Mouse (Mus musculus): ENCODE results near the gene Acad9. TPM values are rescaled to one million over a fixed set of nuclear protein-coding genes. Genes with fewer than 3 reads are reported as not detected.

Acad9 gene
- total RNA-seq (2015; ENCODE audit: low replicate concordance), result 15.1 and 16.2 TPM in 2 replicates
- 4.5 and 22.6 TPM in 2 replicates for total RNA-seq (2017; ENCODE audit: low replicate concordance)

DNA sequence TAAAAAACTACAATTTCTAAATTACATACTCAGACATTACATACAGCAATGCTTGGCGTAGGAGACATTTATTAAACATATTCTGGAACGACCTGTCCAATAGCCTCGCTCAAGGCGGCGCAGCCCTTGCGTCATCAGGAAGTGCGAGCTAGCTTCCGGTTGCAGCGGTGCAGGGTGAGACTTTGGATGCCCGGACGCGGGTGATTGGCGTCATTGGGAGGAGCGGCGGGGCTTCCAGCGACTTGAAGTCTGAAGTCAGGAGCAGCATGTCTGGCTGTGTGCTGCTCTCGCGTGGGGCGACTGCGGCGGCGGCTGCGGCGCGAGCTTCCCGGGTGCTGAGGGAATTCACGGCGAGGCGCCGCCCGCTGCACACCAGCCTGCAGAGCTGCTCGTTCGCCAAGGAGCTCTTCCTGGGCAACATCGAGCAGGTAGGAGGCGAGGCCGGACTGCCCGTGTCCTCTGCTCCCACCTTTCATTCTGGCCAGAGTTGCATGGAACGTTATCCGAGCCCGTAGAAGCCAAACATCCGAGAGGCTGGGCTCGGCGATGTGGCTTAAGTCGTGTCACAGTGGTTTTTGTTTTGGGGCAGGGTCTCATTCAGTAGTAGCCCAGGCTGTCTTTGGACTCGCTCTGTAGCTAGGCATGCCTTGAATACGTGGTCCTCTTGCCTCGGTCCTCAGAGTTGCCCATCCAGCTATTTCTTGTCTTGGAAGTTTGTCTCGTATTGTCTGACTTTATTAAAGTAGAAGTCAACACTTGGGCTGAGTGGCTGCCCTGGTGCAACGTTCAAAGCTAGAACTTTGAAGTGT, at the start of gene Acad9:
Acad9 (plus strand) TSS at position 137 of the 809 bp plus-strand sequence.
- peak; percentile 95 for ATAC-seq (replicated peaks; ENCODE audit: low FRiP score, poor library complexity, severe bottlenecking)

DNA sequence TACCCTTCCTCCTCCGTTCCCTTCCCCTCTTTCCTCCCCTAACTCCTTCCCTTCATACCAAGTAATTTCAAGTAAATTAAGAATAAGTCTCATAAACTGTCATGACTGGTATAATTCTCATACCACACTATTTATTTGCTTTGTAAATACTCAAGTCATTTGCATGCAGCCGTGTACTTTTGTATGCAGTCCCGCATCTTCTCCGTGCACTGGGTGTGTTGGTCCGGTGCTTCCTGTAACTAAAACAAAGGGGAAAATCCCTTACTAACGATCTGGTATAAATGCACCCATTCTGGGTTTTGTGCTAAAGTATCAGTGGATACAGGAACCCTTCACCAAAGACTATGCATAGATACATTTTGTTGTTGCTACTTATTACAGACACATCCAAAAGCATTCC, 40.0 kb upstream of the Acad9 start:
- ATAC-seq (replicated peaks; ENCODE audit: low FRiP score, poor library complexity, severe bottlenecking), result no peak

DNA sequence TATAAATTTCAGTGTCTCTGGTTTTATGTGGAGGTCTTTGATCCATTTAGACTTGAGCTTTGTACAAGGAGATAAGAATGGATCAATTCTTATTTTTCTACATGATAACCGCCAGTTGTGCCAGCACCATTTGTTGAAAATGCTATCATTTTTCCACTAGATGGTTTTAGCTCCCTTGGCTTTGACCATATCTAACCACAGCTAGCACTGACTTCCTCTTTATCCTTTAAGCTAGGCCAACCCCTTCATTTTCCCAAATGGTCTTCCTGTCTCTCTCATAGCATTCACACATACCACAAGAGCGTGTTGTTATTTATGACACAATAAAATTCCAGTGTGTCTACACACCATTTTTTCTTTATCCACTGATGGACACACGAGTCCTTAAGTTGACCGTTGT, 35.8 kb upstream of the Acad9 start:
- ATAC-seq (replicated peaks; ENCODE audit: low FRiP score, poor library complexity, severe bottlenecking), result no peak

DNA sequence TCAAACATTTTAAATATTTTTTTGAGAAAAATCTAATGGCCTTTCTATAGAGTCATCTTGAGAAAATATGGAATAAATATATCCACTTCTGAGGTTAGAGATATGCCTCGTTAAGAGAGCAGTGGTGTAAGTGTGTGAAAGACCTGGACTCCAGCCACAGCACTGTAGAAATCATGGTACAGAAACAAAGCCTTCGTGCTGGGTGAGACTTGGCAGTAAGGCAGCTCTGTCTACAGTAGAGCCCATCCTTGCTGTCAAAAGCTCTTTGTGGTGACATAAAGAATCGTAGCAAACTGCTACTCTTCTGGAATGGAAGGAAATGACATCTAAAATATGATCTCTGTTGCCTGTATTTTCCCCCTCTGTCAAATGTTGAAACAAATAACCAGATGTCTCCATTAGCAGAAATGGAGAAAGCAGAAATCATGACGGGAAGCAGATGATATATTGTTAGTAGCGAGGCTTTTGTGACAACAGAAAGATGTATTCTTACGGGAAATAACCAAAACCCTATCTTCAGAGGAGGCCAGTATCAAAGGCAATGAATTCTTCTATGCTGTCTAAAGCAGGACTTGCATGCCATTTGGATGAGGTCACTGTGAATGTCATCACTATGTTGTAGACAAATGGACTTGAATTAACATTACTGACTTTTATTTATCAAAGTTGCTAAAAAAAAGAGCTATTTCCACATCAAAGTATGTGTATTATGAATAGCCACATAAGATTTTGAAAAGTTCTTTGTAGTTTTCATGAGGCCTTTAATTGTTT, 33.9 kb upstream of the Acad9 start:
- ATAC-seq (replicated peaks; ENCODE audit: low FRiP score, poor library complexity, severe bottlenecking), result no peak

DNA sequence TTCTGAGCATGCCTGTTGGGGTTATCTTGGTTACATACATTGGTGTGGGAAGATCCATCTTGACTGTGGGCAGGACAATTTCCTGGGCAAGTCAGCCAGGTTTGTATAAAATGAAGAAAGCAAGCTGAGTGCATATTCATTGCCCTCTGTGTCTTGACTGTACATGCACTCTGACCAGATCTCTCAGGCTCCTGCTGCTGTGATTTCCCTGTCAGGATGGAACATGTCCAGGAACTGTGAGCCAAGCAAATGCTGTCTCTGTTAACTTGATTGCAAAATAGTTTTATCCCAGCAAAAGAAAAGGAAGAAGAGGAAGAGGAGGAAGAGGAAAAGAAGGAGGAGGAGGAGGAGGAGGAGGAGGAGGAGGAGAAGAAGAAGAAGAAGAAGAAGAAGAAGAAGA, 21.3 kb upstream of the Acad9 start:
- ATAC-seq (replicated peaks; ENCODE audit: low FRiP score, poor library complexity, severe bottlenecking), result no peak

DNA sequence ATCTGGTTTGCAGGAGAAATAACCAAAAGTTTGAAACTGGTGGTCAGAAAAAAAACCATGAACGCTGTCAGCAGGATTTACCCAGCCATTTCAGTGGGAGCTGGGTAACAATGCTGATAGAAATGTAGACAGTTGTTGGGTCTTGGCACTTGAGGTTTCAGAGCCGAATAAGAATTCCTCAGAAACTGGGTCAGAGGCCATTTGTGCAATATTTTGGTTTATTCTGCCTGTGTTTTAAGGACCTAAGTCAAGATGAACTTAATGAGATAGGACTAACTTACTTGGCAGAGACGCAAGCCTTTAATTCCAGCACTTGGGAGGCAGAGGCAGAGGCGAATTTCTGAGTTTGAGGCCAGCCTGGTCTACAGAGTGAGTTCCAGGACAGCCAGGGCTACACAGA, 20.7 kb upstream of the Acad9 start:
- no peak for ATAC-seq (replicated peaks; ENCODE audit: low FRiP score, poor library complexity, severe bottlenecking)

DNA sequence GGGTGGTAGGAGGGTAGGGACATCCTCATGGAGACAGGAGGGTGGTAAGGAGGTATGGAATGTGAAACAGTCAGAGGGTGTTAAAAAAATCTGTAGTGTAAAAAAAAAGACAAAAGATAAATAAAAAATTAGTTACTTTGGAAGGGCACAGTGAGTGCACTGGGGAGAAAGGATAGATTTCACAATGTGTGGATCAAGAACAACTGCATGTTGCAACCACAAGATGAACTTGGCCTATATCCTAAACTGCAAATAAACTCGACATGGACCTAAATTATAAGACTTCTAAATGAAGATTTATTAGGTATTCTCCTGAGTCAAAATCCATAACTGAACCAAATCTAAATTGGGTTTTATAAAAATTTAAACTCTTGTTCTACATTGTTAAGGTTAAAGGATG, 16.7 kb upstream of the Acad9 start:
- no peak for ATAC-seq (replicated peaks; ENCODE audit: low FRiP score, poor library complexity, severe bottlenecking)

DNA sequence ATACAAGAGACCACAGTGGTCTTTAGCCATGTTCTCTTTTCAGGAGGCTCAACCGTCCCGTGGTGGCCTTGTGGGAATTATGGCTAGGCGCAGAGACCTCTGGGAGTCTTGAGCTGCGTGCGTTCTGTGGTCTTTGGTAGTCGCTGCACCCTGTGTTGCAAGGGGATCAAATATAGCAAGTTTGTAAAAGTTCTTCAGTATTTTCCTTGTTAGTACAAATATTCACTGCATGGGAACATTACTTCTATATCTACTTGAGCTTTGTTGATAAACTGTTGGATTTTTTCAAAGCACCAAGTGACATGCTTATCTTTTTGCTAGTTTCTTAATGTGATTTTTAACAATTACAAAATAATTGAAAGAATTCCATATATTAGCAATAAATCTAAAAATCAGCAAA, 12.3 kb upstream of the Acad9 start, which contains the start of gene Ccdc144b:
Ccdc144b (minus strand) TSS at position 101 of the 400 bp plus-strand sequence.
- no peak for ATAC-seq (replicated peaks; ENCODE audit: low FRiP score, poor library complexity, severe bottlenecking)

DNA sequence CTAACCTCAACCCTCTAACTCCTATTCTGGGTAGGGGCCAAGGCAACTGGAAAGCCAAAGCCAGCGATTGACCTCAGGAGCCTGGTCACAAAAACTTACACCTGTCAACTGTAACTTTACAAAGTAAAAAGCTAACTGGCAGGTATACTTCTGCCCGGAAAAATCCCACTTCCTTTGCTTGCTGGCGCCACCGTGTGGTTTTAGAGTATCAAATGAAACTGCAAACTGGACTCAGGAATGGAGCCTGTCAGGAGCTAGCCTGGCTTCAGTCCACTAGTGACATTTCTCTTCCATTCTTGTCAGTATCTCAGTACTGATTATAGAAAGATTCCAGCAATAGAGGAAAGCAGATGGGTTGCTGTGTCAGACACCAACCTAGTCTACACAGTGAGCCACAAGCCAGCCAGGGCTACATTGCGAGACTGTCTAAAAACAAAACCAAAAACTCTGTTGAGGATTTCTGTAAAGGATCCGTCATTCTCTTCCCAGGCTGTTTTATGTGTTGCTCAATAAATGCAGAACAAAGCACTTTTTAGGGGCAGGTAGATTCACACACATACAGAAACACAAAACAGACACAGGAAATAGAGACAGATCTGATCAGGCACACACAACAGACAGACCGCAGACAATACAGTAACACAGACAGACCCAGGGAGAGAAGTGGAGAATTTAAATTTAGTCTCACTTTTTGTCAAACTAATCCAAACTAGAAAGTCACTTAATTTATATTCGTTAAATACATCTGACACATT, 5.5 kb upstream of the Acad9 start:
- ATAC-seq (replicated peaks; ENCODE audit: low FRiP score, poor library complexity, severe bottlenecking), result no peak

DNA sequence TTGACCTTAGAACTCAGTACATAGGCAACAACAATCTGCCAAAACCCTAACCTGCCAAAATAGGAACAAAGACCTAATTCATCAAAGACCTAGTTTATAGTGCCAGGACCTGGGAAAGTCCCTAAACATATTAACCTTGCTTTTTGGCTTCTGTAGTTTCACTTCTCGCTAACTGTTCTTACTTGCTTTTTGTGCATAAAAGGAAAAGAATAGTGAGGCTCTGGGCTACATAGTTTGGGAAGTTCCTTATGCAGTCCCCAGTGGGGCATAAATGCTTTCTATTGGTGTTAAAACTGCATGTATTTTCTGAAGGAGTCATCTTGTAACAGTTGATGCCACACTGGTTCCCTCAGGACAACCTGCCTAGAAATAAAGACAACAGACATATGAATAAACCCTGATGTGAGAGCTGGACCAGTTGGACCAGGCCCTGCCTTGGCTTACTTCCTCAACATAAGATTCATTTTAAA, 1.2 kb upstream of the Acad9 start:
- ATAC-seq (replicated peaks; ENCODE audit: low FRiP score, poor library complexity, severe bottlenecking), result no peak

DNA sequence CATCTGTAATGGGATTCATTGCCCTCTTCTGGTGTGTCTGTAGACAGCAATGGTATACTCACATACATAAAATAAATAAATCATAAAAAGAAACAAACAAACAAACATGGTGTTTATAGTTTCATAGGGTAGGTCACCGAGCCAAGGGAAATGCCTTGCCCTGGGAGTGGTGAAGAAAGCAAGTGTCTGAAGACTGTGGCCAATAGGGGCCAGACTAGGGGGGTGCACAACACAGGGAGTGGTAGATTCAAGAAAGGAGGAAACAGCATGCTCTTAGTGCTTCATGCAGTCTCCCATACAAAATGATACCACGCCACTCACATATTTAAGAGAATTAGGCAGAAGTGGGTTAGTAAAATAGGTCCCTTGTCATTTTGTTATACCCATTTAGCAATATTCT, 613 bp upstream of the Acad9 start:
- no peak for ATAC-seq (replicated peaks; ENCODE audit: low FRiP score, poor library complexity, severe bottlenecking)

DNA sequence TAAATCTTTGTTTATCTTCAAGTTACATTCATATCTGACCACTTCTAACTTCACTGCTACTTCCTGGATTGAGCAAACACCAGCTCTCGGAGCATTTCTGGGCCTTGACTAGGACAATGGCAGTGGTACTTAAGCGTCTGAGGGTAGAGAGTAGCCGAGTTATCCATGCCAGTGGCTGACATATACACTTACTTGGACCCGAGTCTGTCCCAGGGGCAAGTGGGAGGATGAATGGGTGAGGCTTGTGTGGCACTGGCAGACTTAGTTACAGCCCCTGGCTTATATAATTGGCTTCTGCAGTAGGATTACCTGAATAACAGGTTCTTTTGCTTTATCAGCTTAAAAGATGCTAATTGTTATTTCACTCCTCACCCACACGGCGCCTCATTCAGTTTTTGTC, 2.0 kb downstream of the Acad9 start:
- no peak for ATAC-seq (replicated peaks; ENCODE audit: low FRiP score, poor library complexity, severe bottlenecking)

DNA sequence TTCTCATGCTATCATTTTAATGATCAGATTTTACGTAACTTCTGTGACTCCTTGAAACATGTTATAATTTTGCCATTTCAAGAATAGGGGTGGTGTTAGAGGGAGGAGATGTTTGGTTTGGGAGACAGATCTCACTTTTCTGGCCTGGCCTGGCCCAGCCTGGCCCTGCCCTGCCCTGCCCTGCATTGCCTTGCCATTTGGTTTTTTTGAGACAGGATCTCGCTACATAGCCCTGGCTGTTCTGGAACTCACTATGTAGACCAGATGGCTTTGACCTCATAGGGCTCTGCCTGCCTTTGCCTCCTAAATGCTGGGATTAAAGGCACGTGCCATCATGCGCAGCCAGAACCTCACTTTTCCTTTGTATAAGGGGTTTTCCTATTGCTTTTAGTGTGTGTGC, 4.7 kb downstream of the Acad9 start:
- ATAC-seq (replicated peaks; ENCODE audit: low FRiP score, poor library complexity, severe bottlenecking), result no peak

DNA sequence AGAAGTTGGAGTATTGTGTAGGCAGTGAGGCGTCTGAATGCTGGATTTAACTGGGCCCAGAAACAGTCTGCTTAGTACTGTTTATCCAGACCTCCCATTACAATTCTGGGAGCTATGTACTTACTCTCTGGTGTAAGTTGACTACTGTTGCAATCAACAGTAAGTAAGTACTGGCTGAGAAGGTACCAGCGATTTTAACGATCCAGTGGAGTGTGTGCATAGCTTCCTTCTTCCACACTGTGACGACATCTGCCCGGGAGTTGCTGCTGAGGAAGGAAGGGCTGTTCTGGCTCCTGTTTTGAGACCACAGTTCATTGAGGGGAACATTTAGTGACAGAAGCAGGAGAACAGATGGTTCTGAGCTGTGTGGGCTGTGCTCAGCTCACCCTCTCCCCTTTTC, 5.3 kb downstream of the Acad9 start:
- ATAC-seq (replicated peaks; ENCODE audit: low FRiP score, poor library complexity, severe bottlenecking), result no peak

DNA sequence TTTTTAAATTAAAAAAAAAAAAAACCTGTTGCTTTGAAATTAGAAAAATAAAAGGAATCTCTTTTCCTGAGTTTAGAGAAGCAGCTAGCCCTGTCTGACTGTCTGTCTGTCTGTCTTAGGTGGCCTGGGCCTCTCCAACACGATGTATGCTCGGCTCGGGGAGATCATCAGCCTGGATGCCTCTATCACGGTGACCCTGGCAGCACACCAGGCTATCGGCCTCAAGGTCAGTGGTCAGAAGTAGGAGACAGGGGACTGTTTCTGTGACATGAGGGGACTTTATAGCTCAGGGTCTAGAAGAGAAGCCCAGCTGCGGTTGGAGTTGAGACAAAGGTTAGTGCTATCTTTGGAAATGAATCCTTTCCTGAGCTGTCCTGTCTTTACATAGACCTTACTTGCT, 8.5 kb downstream of the Acad9 start:
- ATAC-seq (replicated peaks; ENCODE audit: low FRiP score, poor library complexity, severe bottlenecking), result no peak

DNA sequence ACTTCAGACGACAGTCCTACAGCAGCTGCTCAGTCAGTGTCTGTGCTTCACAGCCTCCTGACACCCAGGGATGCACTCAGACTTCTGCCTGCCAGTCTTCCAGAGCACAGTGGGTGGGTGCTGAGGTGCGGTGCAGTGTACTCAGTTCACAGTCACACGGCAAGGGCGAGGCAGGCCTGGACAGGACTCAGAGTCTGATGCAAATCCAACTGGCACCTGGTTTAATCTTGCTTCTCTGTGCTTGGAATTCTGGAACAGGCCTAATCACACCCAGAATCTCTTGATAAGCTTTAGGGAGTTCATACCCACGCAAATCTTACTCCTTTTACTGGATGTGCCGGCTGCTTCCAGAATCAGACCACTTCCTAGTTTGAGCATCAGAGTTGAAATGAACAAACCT, 9.7 kb downstream of the Acad9 start:
- no peak for ATAC-seq (replicated peaks; ENCODE audit: low FRiP score, poor library complexity, severe bottlenecking)

DNA sequence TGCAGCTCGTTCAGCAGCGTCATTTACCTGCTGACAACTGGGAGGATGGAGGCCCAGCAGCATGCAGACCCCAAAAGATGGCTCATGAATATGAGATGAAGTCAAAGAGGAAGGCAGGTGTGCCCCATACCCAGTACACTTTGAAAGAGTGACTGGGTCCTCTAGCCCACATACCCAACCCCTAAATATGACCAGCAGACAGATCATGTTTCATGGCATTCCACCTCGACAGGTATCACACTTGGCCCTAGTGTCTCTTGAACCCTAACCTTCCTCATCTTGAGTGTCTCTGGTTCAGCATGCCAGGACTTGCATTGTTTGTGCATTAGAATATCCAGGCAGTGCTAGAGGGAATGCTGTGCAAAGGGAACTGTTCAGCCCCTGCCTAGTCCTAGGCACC, 11.6 kb downstream of the Acad9 start:
- ATAC-seq (replicated peaks; ENCODE audit: low FRiP score, poor library complexity, severe bottlenecking), result no peak

DNA sequence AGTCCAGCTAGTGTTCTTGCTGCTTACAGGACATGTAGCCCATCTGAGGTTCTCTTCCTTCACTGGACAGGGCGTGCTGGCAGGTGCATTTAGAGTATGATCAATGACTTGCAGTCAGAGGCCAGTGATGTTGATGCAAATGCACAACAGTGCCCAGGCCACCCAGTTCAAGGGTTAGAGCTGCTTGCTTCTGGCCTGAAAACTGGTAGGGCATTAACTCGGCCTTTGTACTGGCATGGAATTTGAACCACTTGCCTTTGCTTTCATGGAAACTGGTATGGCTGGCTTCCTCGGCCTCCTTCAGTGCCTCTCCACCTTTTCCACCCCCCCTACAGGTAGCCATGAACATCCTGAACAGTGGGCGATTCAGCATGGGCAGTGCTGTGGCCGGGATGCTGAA, 14.1 kb downstream of the Acad9 start:
- no peak for ATAC-seq (replicated peaks; ENCODE audit: low FRiP score, poor library complexity, severe bottlenecking)

DNA sequence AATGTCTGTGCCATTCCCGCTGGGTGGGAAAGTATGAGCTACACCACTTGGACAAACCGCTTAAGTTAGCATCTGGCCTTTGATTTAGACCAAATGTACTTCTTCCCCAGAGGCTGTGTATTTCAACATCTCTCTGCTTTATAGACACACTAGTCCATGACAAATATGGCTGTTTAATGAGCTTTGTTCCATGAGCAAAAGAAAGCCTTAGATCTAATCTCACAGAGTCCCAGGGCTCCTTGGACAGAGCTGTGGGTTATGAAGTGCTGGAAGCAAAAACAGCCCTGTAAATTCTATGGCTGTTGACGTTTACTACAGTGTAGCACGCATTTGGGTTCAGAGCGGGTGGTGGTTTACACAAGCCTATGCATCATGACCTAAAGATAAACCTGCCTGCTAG, 15.0 kb downstream of the Acad9 start:
- ATAC-seq (replicated peaks; ENCODE audit: low FRiP score, poor library complexity, severe bottlenecking), result no peak

DNA sequence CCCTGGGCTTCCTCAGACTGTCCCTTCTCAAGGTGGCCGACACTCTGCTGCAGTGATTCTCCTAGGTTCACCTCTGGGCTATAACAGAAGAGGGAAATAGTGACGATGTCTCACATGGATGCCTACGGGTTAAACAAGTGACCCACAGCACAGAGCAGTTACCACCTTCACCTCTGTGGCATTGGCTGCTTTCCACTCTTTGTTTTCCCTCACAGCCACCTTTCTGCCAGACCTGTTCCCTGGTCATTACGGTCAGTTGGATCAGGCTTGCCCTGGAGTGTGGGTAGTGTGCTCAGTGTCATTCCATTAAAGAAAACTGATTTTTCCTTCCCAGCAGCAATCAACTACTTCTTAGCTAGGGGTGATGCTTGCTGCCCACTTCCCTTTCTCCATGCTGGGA, 17.1 kb downstream of the Acad9 start:
- ATAC-seq (replicated peaks; ENCODE audit: low FRiP score, poor library complexity, severe bottlenecking), result no peak
